Mouse (Mus musculus) embryo, embryonic 9.5 days (tissue): ENCODE results near the gene Eml5.

Experiments used
- DNase-seq: peaks from one replicate; pipeline ENCODE4 v3.0.0-alpha.2; 2017; ENCODE audit errors: extremely low spot score

Gene Eml5

GRCm38 (mm10) chr12:98900881-98901801, at the start of gene Eml5:
Gene Eml5 (minus strand): TSS chr12:98901484.
- DNase-seq: peak; percentile 89

- no peak for DNase-seq
Measured at GRCm38 (mm10) chr12:98932856-98933255, 31.6 kb upstream of the Eml5 start.

- no peak for DNase-seq
Measured at GRCm38 (mm10) chr12:98932441-98932840, 31.2 kb upstream of the Eml5 start.

GRCm38 (mm10) chr12:98931174-98931573, 29.9 kb upstream of the Eml5 start:
- DNase-seq: no peak

GRCm38 (mm10) chr12:98920194-98920991, 19.1 kb upstream of the Eml5 start, which contains the start of gene Ttc8:
Gene Ttc8 (plus strand): TSS chr12:98920574.
- DNase-seq: peak; percentile 94

- DNase-seq: no peak
Measured at GRCm38 (mm10) chr12:98910096-98910495, 8.8 kb upstream of the Eml5 start.

- no peak for DNase-seq
Measured at GRCm38 (mm10) chr12:98905466-98905865, 4.2 kb upstream of the Eml5 start.

- no peak for DNase-seq
Measured at GRCm38 (mm10) chr12:98900341-98900880, 873 bp downstream of the Eml5 start.

GRCm38 (mm10) chr12:98899676-98900075, 1.6 kb downstream of the Eml5 start:
- no peak for DNase-seq

- DNase-seq: no peak
Measured at GRCm38 (mm10) chr12:98896761-98897160, 4.5 kb downstream of the Eml5 start.

- no peak for DNase-seq
Measured at GRCm38 (mm10) chr12:98884515-98884914, 16.8 kb downstream of the Eml5 start.

GRCm38 (mm10) chr12:98881796-98882195, 19.5 kb downstream of the Eml5 start:
- no peak for DNase-seq

GRCm38 (mm10) chr12:98878693-98879092, 22.6 kb downstream of the Eml5 start:
- no peak for DNase-seq

GRCm38 (mm10) chr12:98875216-98875615, 26.1 kb downstream of the Eml5 start:
- DNase-seq: no peak

GRCm38 (mm10) chr12:98872836-98873235, 28.4 kb downstream of the Eml5 start:
- no peak for DNase-seq

GRCm38 (mm10) chr12:98863436-98863835, 37.8 kb downstream of the Eml5 start:
- no peak for DNase-seq

GRCm38 (mm10) chr12:98860316-98860715, 41.0 kb downstream of the Eml5 start:
- DNase-seq: no peak

- DNase-seq: peak; percentile 48
Measured at GRCm38 (mm10) chr12:98850767-98851166, 50.5 kb downstream of the Eml5 start.

- DNase-seq: no peak
Measured at GRCm38 (mm10) chr12:98844774-98845173, 56.5 kb downstream of the Eml5 start.

- no peak for DNase-seq
Measured at GRCm38 (mm10) chr12:98840135-98840534, 61.1 kb downstream of the Eml5 start.

GRCm38 (mm10) chr12:98837940-98838339, 63.3 kb downstream of the Eml5 start:
- no peak for DNase-seq

- DNase-seq: no peak
Measured at GRCm38 (mm10) chr12:98835466-98835865, 65.8 kb downstream of the Eml5 start.
